8 mouse cellular contexts compared by ENCODE assay signal in genomic region chr5:21055071-21055819, GRCm38 (mm10). TPM values are rescaled to one million over a fixed set of nuclear protein-coding genes. Genes with fewer than 3 reads are reported as not detected.
DNase-seq lines count a peak whose midpoint lies in the region; ATAC-seq and TF ChIP-seq lines count a peak whose summit lies in the region.

No protein-coding gene starts in this region.

- H3K36me3 ChIP-seq in hindbrain, embryonic 13.5 days, result no peaks in the 10 kb centered on the region

- H3K27me3 ChIP-seq in hindbrain, embryonic 13.5 days, result no peaks in the 10 kb centered on the region

- peaks cover 26% of the 10 kb centered on the region for H3K4me1 ChIP-seq in hindbrain, embryonic 13.5 days (replicated peaks)

- H3K4me2 ChIP-seq in hindbrain, embryonic 13.5 days, result peak overlapping the region; percentile 83

- peak overlapping the region; percentile 93 for H3K4me3 ChIP-seq in hindbrain, embryonic 13.5 days

- DNase-seq in Muller cell, postnatal 12 days (ENCODE audit: inconsistent ontology term), result peak; percentile 72
- DNase-seq in brain, embryonic 14.5 days (ENCODE audit: low read depth), result peak; percentile 73
- peak; percentile 51 to 62 for DNase-seq in layer of hippocampus, postnatal 36 days
- peak; percentile 13 for DNase-seq in skeletal muscle tissue, adult 2 months (ENCODE audit: low read depth, low spot score)
- DNase-seq in thymus, postnatal 25 days, result no peak

- TF ChIP-seq POLR2A in brain, embryonic 14.5 days (IDR thresholded peaks at IDR 0.05; ENCODE audit: borderline replicate concordance, extremely low read depth, insufficient read depth, insufficient read length, poor library complexity, severe bottlenecking), result peak; percentile 55

- H3K27ac ChIP-seq in hindbrain, embryonic 13.5 days, result peak overlapping the region; percentile 100

- under 1% methylated on average over 77 of the region's 84 CpGs for WGBS in hindbrain, embryonic 13.5 days

- peak; percentile 21 for ATAC-seq in frontal cortex, adult (ENCODE audit: low TSS enrichment)
- peak; percentile 60; the same call in 1 of the 2 replicates for ATAC-seq in hindbrain, embryonic 13.5 days (ENCODE audit: low FRiP score)
- ATAC-seq in megakaryocyte progenitor cell, adult 5-6 weeks (replicated peaks; ENCODE audit: poor library complexity), result 0 out of 2 replicates have a peak, but pooled peaks have one; percentile 1

- H3K9me3 ChIP-seq in hindbrain, embryonic 13.5 days, result no peaks in the 10 kb centered on the region

- TF ChIP-seq CTCF in brain, embryonic 14.5 days (IDR thresholded peaks at IDR 0.05; ENCODE audit: borderline replicate concordance, extremely low read depth, insufficient read depth, insufficient read length), result no peak

- H3K9ac ChIP-seq in hindbrain, embryonic 13.5 days, result peak overlapping the region; percentile 99

RNA-seq across cellular contexts. Expression of gene Ptpn12, which starts 0.5 kb away (rescaled TPM):
- polyA plus RNA-seq in brain, embryonic 14.5 days (2012; rRNA removed), result 81.8 and 91.8 TPM in 2 replicates
- 27.5 and 27.6 TPM in 2 replicates for polyA plus RNA-seq in hindbrain, embryonic 13.5 days (2015; fragmentation: Nextera tagmentation; extraction: Ambion mirVana)
- total RNA-seq in layer of hippocampus, postnatal 36 days (2021), result 10 to 100 TPM; 41.3 to 45.4 TPM
- 63.4 and 71.3 TPM in 2 replicates for total RNA-seq in megakaryocyte progenitor cell, adult 5-6 weeks (2015)
- total RNA-seq in megakaryocyte progenitor cell, adult 5-6 weeks (2017), result 24.4 and 25.0 TPM in 2 replicates

Comparison
In these comparisons a context has a peak if more than half of its experiments do, and no peak if none do; other contexts are left out.
1. ATAC-seq: peak in every context shown above with its lines; median percentile 60 in hindbrain, embryonic 13.5 days; 21 in frontal cortex, adult; 1 in megakaryocyte progenitor cell, adult 5-6 weeks.